Mouse (Mus musculus): ENCODE results near the gene Nop58. TPM values are rescaled to one million over a fixed set of nuclear protein-coding genes. Genes with fewer than 3 reads are reported as not detected.
"Not testable (repeated sequence)": the region's sequence is repeated elsewhere in the genome, so short reads cannot be mapped to it uniquely, and the experiment has no call there.

Nop58 gene
- polyA plus RNA-seq, 1 experiment from 2014 or later: 271 TPM

- Histone ChIP-seq H3K27me3 (ENCODE audit: control insufficient read depth, insufficient read depth, low read length) (no peaks in the 10 kb centered on the region), H3K4me2 (replicated peaks; ENCODE audit: low read depth, low read length) (no peak overlapping the region), H3K9ac (ENCODE audit: low read depth, low read length) (no peak overlapping the region), H3K27ac (ENCODE audit: low read depth, low read length) (no peak overlapping the region), H3K4me1 (replicated peaks; ENCODE audit: control insufficient read depth, insufficient read depth, low read length) (no peaks in the 10 kb centered on the region), H3K4me3 (ENCODE audit: low read depth, low read length) (no peak overlapping the region), H3K9me3 (ENCODE audit: control insufficient read depth, low read length) (no peaks in the 10 kb centered on the region), H3K36me3 (ENCODE audit: control insufficient read depth, insufficient read depth, low read length) (no peaks in the 10 kb centered on the region)
- DNase-seq (ENCODE audit: low spot score): no peak
- no peak for ATAC-seq (ENCODE audit: low FRiP score)
- WGBS: 80% methylated on average over 17 of the region's 17 CpGs
Observed at GRCm38 (mm10) chr1:59739577-59740354, 55.0 kb downstream of the Nop58 start.

GRCm38 (mm10) chr1:59749047-59749446, 64.3 kb downstream of the Nop58 start:
- no peak overlapping the region for H3K4me3 ChIP-seq (ENCODE audit: low read depth, low read length)
- no peaks in the 10 kb centered on the region for H3K36me3 ChIP-seq (ENCODE audit: control insufficient read depth, insufficient read depth, low read length)
- 70% methylated on average over 2 of the region's 2 CpGs for WGBS
- ATAC-seq (ENCODE audit: low FRiP score) (no peak), DNase-seq (ENCODE audit: low spot score) (no peak)
- no peak overlapping the region for H3K9ac ChIP-seq (ENCODE audit: low read depth, low read length)
- no peak overlapping the region for H3K27ac ChIP-seq (ENCODE audit: low read depth, low read length)
- no peaks in the 10 kb centered on the region for H3K9me3 ChIP-seq (ENCODE audit: control insufficient read depth, low read length)
- H3K27me3 ChIP-seq (ENCODE audit: control insufficient read depth, insufficient read depth, low read length): no peaks in the 10 kb centered on the region
- H3K4me1 ChIP-seq (replicated peaks; ENCODE audit: control insufficient read depth, insufficient read depth, low read length): no peaks in the 10 kb centered on the region
- no peak overlapping the region for H3K4me2 ChIP-seq (replicated peaks; ENCODE audit: low read depth, low read length)

GRCm38 (mm10) chr1:59749724-59750123, 65.0 kb downstream of the Nop58 start:
- H3K4me1 ChIP-seq (replicated peaks; ENCODE audit: control insufficient read depth, insufficient read depth, low read length); H3K4me2 ChIP-seq (replicated peaks; ENCODE audit: low read depth, low read length); H3K27me3 ChIP-seq (ENCODE audit: control insufficient read depth, insufficient read depth, low read length); ATAC-seq (ENCODE audit: low FRiP score); H3K36me3 ChIP-seq (ENCODE audit: control insufficient read depth, insufficient read depth, low read length); DNase-seq (ENCODE audit: low spot score); H3K9me3 ChIP-seq (ENCODE audit: control insufficient read depth, low read length); H3K4me3 ChIP-seq (ENCODE audit: low read depth, low read length); H3K27ac ChIP-seq (ENCODE audit: low read depth, low read length); H3K9ac ChIP-seq (ENCODE audit: low read depth, low read length): not testable (repeated sequence)
- WGBS: 69% methylated on average over 5 of the region's 5 CpGs

GRCm38 (mm10) chr1:59755298-59755697, 70.5 kb downstream of the Nop58 start:
- Histone ChIP-seq H3K4me2 (replicated peaks; ENCODE audit: low read depth, low read length) (no peak overlapping the region), H3K27ac (ENCODE audit: low read depth, low read length) (no peak overlapping the region), H3K9me3 (ENCODE audit: control insufficient read depth, low read length) (no peaks in the 10 kb centered on the region), H3K4me3 (ENCODE audit: low read depth, low read length) (no peak overlapping the region), H3K27me3 (ENCODE audit: control insufficient read depth, insufficient read depth, low read length) (no peaks in the 10 kb centered on the region), H3K9ac (ENCODE audit: low read depth, low read length) (no peak overlapping the region), H3K4me1 (replicated peaks; ENCODE audit: control insufficient read depth, insufficient read depth, low read length) (no peaks in the 10 kb centered on the region), H3K36me3 (ENCODE audit: control insufficient read depth, insufficient read depth, low read length) (no peaks in the 10 kb centered on the region)
- DNase-seq (ENCODE audit: low spot score): no peak
- WGBS: 63% methylated on average over 1 of the region's 1 CpGs
- ATAC-seq (ENCODE audit: low FRiP score): no peak

GRCm38 (mm10) chr1:59758325-59758724, 73.6 kb downstream of the Nop58 start:
- H3K36me3 ChIP-seq (ENCODE audit: control insufficient read depth, insufficient read depth, low read length): no peaks in the 10 kb centered on the region
- H3K9me3 ChIP-seq (ENCODE audit: control insufficient read depth, low read length): no peaks in the 10 kb centered on the region
- H3K9ac ChIP-seq (ENCODE audit: low read depth, low read length): no peak overlapping the region
- ATAC-seq (ENCODE audit: low FRiP score): no peak
- H3K4me3 ChIP-seq (ENCODE audit: low read depth, low read length): no peak overlapping the region
- no peaks in the 10 kb centered on the region for H3K27me3 ChIP-seq (ENCODE audit: control insufficient read depth, insufficient read depth, low read length)
- no peak overlapping the region for H3K27ac ChIP-seq (ENCODE audit: low read depth, low read length)
- DNase-seq (ENCODE audit: low spot score): no peak
- no peak overlapping the region for H3K4me2 ChIP-seq (replicated peaks; ENCODE audit: low read depth, low read length)
- WGBS: 88% methylated on average over 1 of the region's 1 CpGs
- H3K4me1 ChIP-seq (replicated peaks; ENCODE audit: control insufficient read depth, insufficient read depth, low read length): no peaks in the 10 kb centered on the region

GRCm38 (mm10) chr1:59762208-59762607, 77.4 kb downstream of the Nop58 start:
- H3K27ac ChIP-seq (ENCODE audit: low read depth, low read length): peak overlapping the region; percentile 99
- H3K4me2 ChIP-seq (replicated peaks; ENCODE audit: low read depth, low read length): peak overlapping the region; percentile 81
- peak overlapping the region; percentile 98 for H3K9ac ChIP-seq (ENCODE audit: low read depth, low read length)
- no peaks in the 10 kb centered on the region for H3K9me3 ChIP-seq (ENCODE audit: control insufficient read depth, low read length)
- no peak for ATAC-seq (ENCODE audit: low FRiP score)
- 5% methylated on average over 10 of the region's 10 CpGs for WGBS
- H3K4me3 ChIP-seq (ENCODE audit: low read depth, low read length): peak overlapping the region; percentile 96
- H3K36me3 ChIP-seq (ENCODE audit: control insufficient read depth, insufficient read depth, low read length): no peaks in the 10 kb centered on the region
- DNase-seq (ENCODE audit: low spot score): peak; percentile 65
- no peaks in the 10 kb centered on the region for H3K4me1 ChIP-seq (replicated peaks; ENCODE audit: control insufficient read depth, insufficient read depth, low read length)
- no peaks in the 10 kb centered on the region for H3K27me3 ChIP-seq (ENCODE audit: control insufficient read depth, insufficient read depth, low read length)

GRCm38 (mm10) chr1:59762651-59763163, 77.9 kb downstream of the Nop58 start:
- Histone ChIP-seq H3K27ac (ENCODE audit: low read depth, low read length) (peak overlapping the region; percentile 99), H3K36me3 (ENCODE audit: control insufficient read depth, insufficient read depth, low read length) (no peaks in the 10 kb centered on the region), H3K9me3 (ENCODE audit: control insufficient read depth, low read length) (no peaks in the 10 kb centered on the region), H3K4me1 (replicated peaks; ENCODE audit: control insufficient read depth, insufficient read depth, low read length) (no peaks in the 10 kb centered on the region), H3K27me3 (ENCODE audit: control insufficient read depth, insufficient read depth, low read length) (no peaks in the 10 kb centered on the region), H3K4me3 (ENCODE audit: low read depth, low read length) (peak overlapping the region; percentile 96), H3K9ac (ENCODE audit: low read depth, low read length) (peak overlapping the region; percentile 98), H3K4me2 (replicated peaks; ENCODE audit: low read depth, low read length) (peak overlapping the region; percentile 81)
- peak; percentile 76 for ATAC-seq (ENCODE audit: low FRiP score)
- DNase-seq (ENCODE audit: low spot score): peak; percentile 80
- under 1% methylated on average over 44 of the region's 44 CpGs for WGBS

GRCm38 (mm10) chr1:59763164-59763768, 78.5 kb downstream of the Nop58 start, which contains the start of gene Bmpr2:
Bmpr2 (plus strand) TSS chr1:59763400.
- Histone ChIP-seq H3K36me3 (ENCODE audit: control insufficient read depth, insufficient read depth, low read length) (no peaks in the 10 kb centered on the region), H3K4me2 (replicated peaks; ENCODE audit: low read depth, low read length) (peak within 1 kb of the TSS; percentile 81), H3K27ac (ENCODE audit: low read depth, low read length) (peak within 1 kb of the TSS; percentile 99), H3K4me3 (ENCODE audit: low read depth, low read length) (peak within 1 kb of the TSS; percentile 96), H3K9ac (ENCODE audit: low read depth, low read length) (peak within 1 kb of the TSS; percentile 98), H3K4me1 (replicated peaks; ENCODE audit: control insufficient read depth, insufficient read depth, low read length) (no peaks in the 10 kb centered on the region), H3K9me3 (ENCODE audit: control insufficient read depth, low read length) (no peaks in the 10 kb centered on the region), H3K27me3 (ENCODE audit: control insufficient read depth, insufficient read depth, low read length) (no peaks in the 10 kb centered on the region)
- WGBS: under 1% methylated on average over 36 of the region's 75 CpGs
- ATAC-seq (ENCODE audit: low FRiP score) (peak; percentile 96), DNase-seq (ENCODE audit: low spot score) (peak; percentile 92)

Measured in hindbrain, embryonic 11.5 days (tissue).